Mouse (Mus musculus) CD4-positive, CD25-positive, alpha-beta regulatory T cell, adult 4 months (primary cell): ENCODE measurements around the gene Ndufb10. TPM values are rescaled to one million over a fixed set of nuclear protein-coding genes. Genes with fewer than 3 reads are reported as not detected.
A peak's percentile ranks its signal among the peaks of the same experiment; 100 is the strongest.

ENCODE experiments used
- ATAC-seq: one replicate; pipeline ENCODE4 v1.8.0; 2017
- polyA plus RNA-seq, 2 experiments: library from polyadenylated mRNA; unstranded; fragments of 100-300 nt; shearing (Covaris generic); gene quantifications; one replicate each; pipeline ENCODE4 v1.2.1; 2017

The Ndufb10 gene
- polyA plus RNA-seq, 2 experiments from 2014 or later: 227 to 245 TPM

DNA sequence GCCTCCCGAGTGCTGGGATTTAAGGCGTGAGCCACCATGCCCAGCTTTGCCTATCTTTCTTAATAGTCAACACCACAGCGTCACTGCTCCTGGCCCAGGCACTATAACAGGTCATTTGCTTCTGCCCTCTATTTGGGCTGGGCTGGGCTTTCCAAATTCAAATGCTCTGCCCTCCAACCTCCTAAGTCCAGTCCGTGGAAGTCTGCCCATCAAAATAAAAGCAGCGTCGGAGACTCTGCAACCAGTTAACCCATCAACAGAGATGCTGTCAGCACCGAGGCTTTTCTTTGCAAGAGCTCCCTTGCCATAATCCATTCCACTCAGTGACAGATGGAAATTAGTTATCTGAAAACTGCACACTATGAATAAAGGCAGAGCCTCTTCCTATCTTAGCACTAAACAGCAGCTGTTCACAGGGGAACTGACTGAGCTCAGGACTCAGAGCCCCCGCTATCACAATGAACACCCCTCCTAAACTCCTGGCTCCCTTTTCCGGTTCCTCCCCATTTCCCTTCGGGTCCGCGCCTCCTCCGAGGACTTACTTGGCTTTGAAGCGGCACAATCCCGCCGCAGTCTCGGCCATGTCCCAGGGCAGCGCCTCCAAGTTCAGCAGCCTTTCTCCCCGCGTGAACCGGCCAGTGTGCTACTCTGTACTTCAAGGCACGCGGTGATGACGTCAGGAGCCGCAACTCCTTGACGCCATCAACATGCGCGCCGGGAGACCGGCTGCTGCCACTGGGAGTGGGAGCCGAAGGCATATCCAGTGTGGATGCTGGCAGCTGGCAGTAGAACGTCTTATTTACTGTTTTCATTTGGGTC is 17.1 kb downstream of the Ndufb10 start, which contains the start of gene Tbl3:
Tbl3 (minus strand) TSS at position 679 of the 819 bp plus-strand sequence.
- peak; percentile 79 for ATAC-seq

DNA sequence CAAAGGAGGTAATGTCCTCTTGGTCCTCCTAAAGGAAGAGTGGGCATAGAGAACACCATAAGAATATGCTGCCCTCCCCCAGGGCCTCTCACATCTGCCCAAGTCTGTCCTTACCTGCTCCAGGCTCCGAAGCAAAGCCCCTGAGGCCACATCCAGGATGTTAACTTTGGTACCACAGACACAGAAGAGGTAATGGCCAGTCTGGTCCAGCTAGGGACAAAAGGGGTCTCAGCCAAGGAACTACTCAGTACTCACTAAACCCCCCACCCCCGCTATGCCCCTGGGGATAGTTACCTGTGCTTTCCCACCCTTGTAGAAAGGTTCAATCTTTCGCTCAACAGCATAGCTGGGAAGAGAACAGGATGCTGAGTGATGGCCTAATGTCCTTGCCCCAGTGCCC is 18.5 kb downstream of the Ndufb10 start:
- no peak for ATAC-seq

GRCm38 (mm10) chr17:24701251-24701650 is 23.0 kb downstream of the Ndufb10 start:
- no peak for ATAC-seq

- no peak for ATAC-seq
These were observed 24.8 kb downstream of the Ndufb10 start for GRCm38 (mm10) chr17:24699473-24699872.

DNA sequence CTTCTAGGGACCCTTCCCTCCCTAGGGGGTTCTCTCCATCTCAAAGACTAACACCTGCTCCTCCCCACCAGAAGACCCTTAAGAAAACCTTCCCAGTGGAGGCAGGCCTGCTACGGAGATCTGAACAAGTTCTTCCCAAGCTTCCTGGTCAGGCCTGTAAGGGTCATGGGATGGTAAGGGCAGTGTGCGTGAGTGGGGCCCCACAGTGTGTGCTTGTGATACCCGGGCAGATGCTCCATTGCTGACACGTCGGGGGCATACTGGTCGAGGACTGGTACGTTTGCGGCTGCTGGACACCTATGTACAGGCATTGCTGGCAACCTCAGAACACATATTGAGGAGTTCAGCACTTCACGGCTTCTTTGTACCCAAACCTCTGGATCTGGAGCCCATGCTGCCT is 25.6 kb downstream of the Ndufb10 start:
- no peak for ATAC-seq

GRCm38 (mm10) chr17:24697985-24698384 is 26.3 kb downstream of the Ndufb10 start:
- no peak for ATAC-seq

DNA sequence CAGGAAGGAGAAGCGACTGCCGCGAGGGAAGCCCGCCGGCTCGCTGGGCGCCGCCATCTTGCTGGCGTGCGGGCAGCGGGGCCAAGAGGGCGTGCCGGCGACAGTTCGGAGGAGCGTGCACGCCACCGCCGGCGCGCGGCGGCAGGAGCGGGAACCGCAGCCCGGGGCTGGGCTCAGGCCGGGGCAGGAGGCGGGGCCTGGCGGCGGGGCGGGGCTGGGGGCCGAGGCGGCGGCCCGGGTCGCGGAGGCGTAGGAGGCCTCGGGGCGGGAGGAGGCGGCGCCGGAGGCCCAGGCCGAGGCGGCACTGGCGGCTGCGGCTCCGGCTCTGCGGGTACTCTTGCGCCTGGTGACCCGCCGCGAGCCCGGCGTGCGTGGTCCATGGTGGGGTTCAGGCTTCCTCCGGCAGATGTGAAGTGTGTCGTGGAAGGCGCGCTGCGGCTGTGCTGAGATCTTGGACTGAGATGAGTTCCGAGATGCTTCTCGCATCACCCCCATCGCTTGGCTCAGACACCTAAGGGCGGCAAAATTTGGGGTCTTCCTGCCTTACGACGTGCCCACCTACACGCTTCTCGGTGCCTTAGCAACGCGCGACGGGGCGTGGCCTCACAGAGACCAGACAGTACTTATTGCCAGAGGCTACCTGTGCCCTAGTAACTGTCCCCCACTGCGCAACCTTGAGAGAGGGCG is 28.1 kb downstream of the Ndufb10 start, which contains the start of the genes Gfer and Noxo1:
Gfer (minus strand) TSS at position 146 of the 687 bp plus-strand sequence.
Noxo1 (plus strand) TSS at position 224 of the 687 bp plus-strand sequence.
- peak; percentile 93 for ATAC-seq

GRCm38 (mm10) chr17:24695326-24696010 is 28.8 kb downstream of the Ndufb10 start:
- ATAC-seq: no peak

DNA sequence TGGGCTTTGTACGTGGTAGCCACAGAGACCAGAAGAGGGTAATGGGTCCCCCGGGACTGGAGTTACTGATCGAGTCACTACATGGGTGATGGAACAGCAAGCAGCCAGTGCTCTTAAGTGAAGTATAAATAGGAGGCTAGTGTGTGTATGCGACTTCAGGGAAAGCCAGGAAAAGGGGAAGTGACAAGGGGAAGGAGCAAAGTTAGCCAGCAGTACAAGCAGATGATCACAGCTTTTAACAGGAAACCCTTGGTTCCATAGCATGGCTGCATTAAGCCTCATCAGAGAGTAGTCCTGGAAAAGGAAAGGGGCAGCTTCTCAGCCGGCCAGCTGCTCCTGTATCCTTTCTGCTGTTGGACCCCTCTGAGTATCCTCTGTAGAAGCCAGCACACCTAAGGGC is 31.9 kb downstream of the Ndufb10 start:
- no peak for ATAC-seq

DNA sequence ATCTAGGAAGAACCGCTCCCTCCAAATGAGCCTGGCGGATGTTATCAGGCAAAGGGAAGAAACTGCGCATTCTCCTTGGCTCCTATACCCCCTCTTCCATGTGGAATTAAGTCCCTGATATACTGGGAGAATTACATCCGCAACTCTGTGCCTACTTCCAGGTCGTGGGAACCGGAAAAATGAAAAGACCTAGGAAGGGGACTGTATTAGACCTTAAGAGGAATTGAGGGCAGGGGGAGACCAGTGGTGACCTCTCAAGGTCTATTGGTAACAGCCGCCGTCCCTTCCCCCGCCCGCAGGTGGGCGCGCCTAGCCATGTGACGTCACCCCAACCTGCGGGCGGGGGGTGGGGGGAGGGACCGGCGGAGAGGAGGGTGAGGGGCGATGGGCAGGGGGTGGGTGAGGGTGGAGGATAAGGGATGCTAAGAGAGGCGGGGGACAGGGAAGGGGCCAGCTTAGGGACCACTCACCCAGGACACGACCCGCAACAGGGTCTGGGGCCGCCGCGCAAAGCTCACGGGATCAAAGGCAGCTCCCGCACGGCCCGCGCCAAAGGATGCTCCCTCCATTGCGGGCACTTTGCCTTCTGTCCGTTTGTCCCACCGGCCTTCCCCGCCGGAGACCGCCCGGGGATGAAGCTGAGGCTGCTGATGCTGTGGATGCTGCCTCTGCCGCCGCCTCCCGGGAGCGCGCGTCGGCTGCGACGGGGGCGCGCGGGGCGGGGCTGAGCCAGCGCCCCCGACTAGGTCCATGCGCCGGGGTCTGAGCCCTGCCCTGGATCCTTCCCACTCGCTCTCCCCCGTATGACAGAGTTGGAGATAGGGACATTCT is 34.8 kb downstream of the Ndufb10 start, which contains the start of gene Syngr3:
Syngr3 (minus strand) TSS at position 705 of the 831 bp plus-strand sequence.
- ATAC-seq: no peak

- ATAC-seq: peak; percentile 32
These were observed 36.7 kb downstream of the Ndufb10 start for GRCm38 (mm10) chr17:24687599-24687998.

GRCm38 (mm10) chr17:24687146-24687595 is 37.1 kb downstream of the Ndufb10 start:
- peak; percentile 86 for ATAC-seq

DNA sequence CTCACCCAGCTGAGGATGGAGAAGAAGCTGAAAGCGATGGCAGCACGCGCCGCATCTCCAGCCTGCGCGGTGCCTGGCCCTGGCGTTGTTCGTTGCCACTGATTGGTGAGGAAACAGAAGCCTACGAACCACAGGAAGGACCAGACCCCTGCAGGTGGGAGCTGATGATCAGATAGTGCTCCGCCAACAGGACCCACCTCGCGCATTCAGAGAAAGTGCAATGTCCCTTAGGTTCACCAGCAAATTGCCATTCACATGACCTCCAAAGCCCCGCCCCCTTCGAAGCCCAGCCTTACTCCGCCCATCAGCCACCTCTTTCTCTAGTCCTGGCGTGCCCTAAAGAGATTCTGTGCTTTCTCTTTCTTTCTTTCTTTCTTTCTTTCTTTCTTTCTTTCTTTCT is 37.8 kb downstream of the Ndufb10 start:
- ATAC-seq: peak; percentile 52

DNA sequence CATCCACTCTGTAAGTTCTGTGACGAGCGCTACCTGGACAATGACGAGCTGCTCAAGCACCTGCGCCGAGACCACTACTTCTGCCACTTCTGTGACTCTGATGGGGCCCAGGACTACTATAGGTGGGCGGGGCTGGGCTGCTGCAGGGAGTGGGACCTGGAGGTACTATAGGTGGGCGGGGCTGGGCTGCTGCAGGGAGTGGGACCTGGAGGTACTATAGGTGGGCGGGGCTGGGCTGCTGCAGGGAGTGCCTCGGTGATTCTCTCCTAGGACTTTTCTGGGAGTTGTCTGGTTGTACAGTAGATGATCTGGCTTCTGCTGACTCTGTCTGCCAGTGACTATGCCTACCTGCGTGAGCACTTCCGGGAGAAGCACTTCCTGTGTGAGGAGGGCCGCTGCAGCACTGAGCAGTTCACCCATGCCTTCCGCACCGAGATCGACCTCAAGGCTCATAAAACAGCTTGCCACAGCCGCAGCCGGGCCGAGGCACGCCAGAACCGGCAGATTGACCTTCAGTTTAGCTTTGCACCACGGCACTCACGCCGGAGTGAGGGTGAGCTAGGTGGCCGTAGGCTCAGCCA is 46.7 kb downstream of the Ndufb10 start:
- no peak for ATAC-seq

GRCm38 (mm10) chr17:24676877-24677276 is 47.4 kb downstream of the Ndufb10 start:
- ATAC-seq: no peak

DNA sequence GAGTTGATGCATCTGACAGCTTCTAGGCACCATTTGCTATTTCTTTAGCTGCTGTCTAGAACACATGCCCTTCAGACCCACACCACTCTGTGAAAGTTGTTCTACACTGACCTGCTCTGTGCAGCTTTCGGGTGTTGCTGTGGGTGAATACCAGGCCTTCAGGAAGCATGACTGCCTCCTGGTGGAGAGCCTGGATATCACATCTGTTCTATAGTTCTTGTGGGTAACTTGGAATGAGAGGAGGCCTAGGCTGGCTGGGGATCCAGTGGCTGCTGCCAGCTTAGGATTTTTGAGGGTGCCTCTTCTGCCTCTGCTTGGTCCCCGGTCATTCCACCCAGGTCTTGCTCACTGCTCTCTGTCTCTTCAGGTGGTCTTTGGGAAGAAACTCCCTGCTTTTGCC is 48.1 kb downstream of the Ndufb10 start:
- peak; percentile 85 for ATAC-seq

- no peak for ATAC-seq
These were observed 50.0 kb downstream of the Ndufb10 start for GRCm38 (mm10) chr17:24674277-24674676.

- ATAC-seq: no peak
These were observed 52.1 kb downstream of the Ndufb10 start for GRCm38 (mm10) chr17:24672141-24672540.
